Mouse (Mus musculus) liver, embryonic 12.5 days (tissue): ENCODE measurements around the gene Spon2. TPM values are rescaled to one million over a fixed set of nuclear protein-coding genes. Genes with fewer than 3 reads are reported as not detected.
A peak's percentile ranks its signal among the peaks of the same experiment; 100 is the strongest.

Source experiments
- ATAC-seq: fragments of 200-750 bp; cut with Nextera tagmentation; 2 replicates; pipeline ENCODE4 v1.8.0; 2017; ENCODE audit warnings: moderate number of reproducible peaks, mild to moderate bottlenecking, moderate library complexity
- H3K27ac ChIP-seq: fragments of 300-500 bp; sonication (generic); 2 replicates; pipeline ENCODE4 v1.5.1; 2016; ENCODE audit warnings: mild to moderate bottlenecking
- H3K27me3 ChIP-seq: fragments of 300-500 bp; sonication (generic); replicated peaks from 2 replicates; pipeline ENCODE4 v1.6.1; 2016; ENCODE audit warnings: mild to moderate bottlenecking, moderate library complexity
- H3K36me3 ChIP-seq: fragments of 300-500 bp; sonication (generic); 2 replicates; pipeline ENCODE4 v1.6.1; 2016; ENCODE audit warnings: mild to moderate bottlenecking, moderate library complexity
- H3K4me1 ChIP-seq: fragments of 300-500 bp; sonication (generic); 2 replicates; pipeline ENCODE4 v1.6.1; 2016
- H3K4me2 ChIP-seq: fragments of 300-500 bp; sonication (generic); 2 replicates; pipeline ENCODE4 v1.6.1; 2016; ENCODE audit warnings: mild to moderate bottlenecking, moderate library complexity
- H3K4me3 ChIP-seq: fragments of 300-500 bp; sonication (generic); 2 replicates; pipeline ENCODE4 v1.5.1; 2016; ENCODE audit warnings: mild to moderate bottlenecking, moderate library complexity
- H3K9ac ChIP-seq: fragments of 300-500 bp; sonication (generic); 2 replicates; pipeline ENCODE4 v1.6.1; 2016; ENCODE audit warnings: mild to moderate bottlenecking, moderate library complexity
- H3K9me3 ChIP-seq: fragments of 300-500 bp; sonication (generic); replicated peaks from 2 replicates; pipeline ENCODE4 v1.6.1; 2016; ENCODE audit warnings: mild to moderate bottlenecking, moderate library complexity
- WGBS: fragments of 180-500 bp; shearing (Covaris S2); methylation state at CpG from one replicate; pipeline ENCODE4 v1.1.7; 2016; ENCODE audit not compliant: insufficient replicate concordance; 5-methylcytosine and 5-hydroxymethylcytosine counted together
- polyA plus RNA-seq: library from polyadenylated mRNA; unstranded; fragments of >200 nt; fragmentation: Nextera tagmentation; extraction: Ambion mirVana; gene quantifications from 2 replicates; pipeline ENCODE4 v1.2.1, GENCODE M21; 2016

Spon2 gene
- polyA plus RNA-seq = 4.8 and 5.4 TPM in 2 replicates

DNA sequence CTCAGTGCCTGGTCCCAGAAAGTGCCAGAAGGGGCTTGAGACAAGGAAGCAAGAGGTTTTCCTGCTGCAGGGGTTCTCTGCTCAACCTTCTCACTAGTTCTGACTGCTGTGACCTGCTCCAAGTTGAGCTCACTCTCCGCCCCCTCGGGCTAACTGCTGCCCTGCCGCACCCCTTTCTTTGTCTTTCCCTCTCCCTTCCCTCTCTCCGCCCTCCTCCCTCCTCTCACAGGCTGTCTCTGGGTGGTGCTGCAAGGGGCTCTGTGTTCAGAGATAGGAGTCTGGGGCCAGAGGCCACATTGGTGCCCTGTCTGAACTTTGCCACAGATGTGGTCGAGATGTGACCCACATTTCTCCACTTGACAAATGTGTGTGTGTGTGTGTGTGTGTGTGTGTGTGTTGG, at the start of gene Spon2:
Spon2 (minus strand) TSS at position 375 of the 400 bp plus-strand sequence.
- Histone ChIP-seq H3K4me2 (peak within 1 kb of the TSS; percentile 65), H3K36me3 (no peaks in the 10 kb centered on the region), H3K27me3 (no peaks in the 10 kb centered on the region), H3K4me3 (peak within 1 kb of the TSS; percentile 27), H3K9me3 (no peaks in the 10 kb centered on the region), H3K9ac (peak within 1 kb of the TSS; percentile 56), H3K27ac (peak within 1 kb of the TSS; percentile 75), H3K4me1 (peaks cover 57% of the 10 kb centered on the region)
- ATAC-seq = peak; percentile 93
- WGBS = 1% methylated on average over 5 of the region's 5 CpGs

GRCm38 (mm10) chr5:33254416-33254815, 36.2 kb upstream of the Spon2 start:
- no peak overlapping the region for H3K4me2 ChIP-seq
- peaks cover 100% of the 10 kb centered on the region for H3K36me3 ChIP-seq
- no peak overlapping the region for H3K9ac ChIP-seq
- no peaks in the 10 kb centered on the region for H3K9me3 ChIP-seq
- no peak overlapping the region for H3K27ac ChIP-seq
- 84% methylated on average over 5 of the region's 5 CpGs for WGBS
- no peak overlapping the region for H3K4me3 ChIP-seq
- no peaks in the 10 kb centered on the region for H3K27me3 ChIP-seq
- ATAC-seq = no peak
- no peaks in the 10 kb centered on the region for H3K4me1 ChIP-seq

- WGBS = 83% methylated on average over 12 of the region's 12 CpGs
- no peak for ATAC-seq
- Histone ChIP-seq H3K36me3 (peaks cover 83% of the 10 kb centered on the region), H3K27ac (no peak overlapping the region), H3K4me1 (no peaks in the 10 kb centered on the region), H3K4me2 (no peak overlapping the region), H3K27me3 (no peaks in the 10 kb centered on the region), H3K9ac (no peak overlapping the region), H3K4me3 (no peak overlapping the region), H3K9me3 (no peaks in the 10 kb centered on the region)
These were observed 29.9 kb upstream of the Spon2 start for GRCm38 (mm10) chr5:33248186-33248585.

- WGBS = 81% methylated on average over 2 of the region's 2 CpGs
- H3K27ac ChIP-seq = no peak overlapping the region
- no peaks in the 10 kb centered on the region for H3K4me1 ChIP-seq
- no peak overlapping the region for H3K4me3 ChIP-seq
- no peaks in the 10 kb centered on the region for H3K27me3 ChIP-seq
- H3K36me3 ChIP-seq = peaks cover 75% of the 10 kb centered on the region
- H3K9me3 ChIP-seq = no peaks in the 10 kb centered on the region
- no peak overlapping the region for H3K9ac ChIP-seq
- H3K4me2 ChIP-seq = no peak overlapping the region
- ATAC-seq = peak; percentile 44; the same call in 1 of the 2 replicates
These were observed 29.1 kb upstream of the Spon2 start for GRCm38 (mm10) chr5:33247387-33247786.

- WGBS = 76% methylated on average over 3 of the region's 3 CpGs
- H3K4me3 ChIP-seq = no peak overlapping the region
- no peaks in the 10 kb centered on the region for H3K4me1 ChIP-seq
- no peak overlapping the region for H3K9ac ChIP-seq
- H3K36me3 ChIP-seq = peaks cover 61% of the 10 kb centered on the region
- no peaks in the 10 kb centered on the region for H3K9me3 ChIP-seq
- no peak overlapping the region for H3K27ac ChIP-seq
- H3K27me3 ChIP-seq = no peaks in the 10 kb centered on the region
- no peak for ATAC-seq
- H3K4me2 ChIP-seq = no peak overlapping the region
These were observed 27.4 kb upstream of the Spon2 start for GRCm38 (mm10) chr5:33245701-33246100.

GRCm38 (mm10) chr5:33244377-33244920, 26.2 kb upstream of the Spon2 start:
- Histone ChIP-seq H3K4me1 (no peaks in the 10 kb centered on the region), H3K27me3 (no peaks in the 10 kb centered on the region), H3K4me2 (no peak overlapping the region), H3K4me3 (no peak overlapping the region), H3K9me3 (no peaks in the 10 kb centered on the region), H3K36me3 (peaks cover 49% of the 10 kb centered on the region), H3K27ac (no peak overlapping the region), H3K9ac (no peak overlapping the region)
- 74% methylated on average over 5 of the region's 5 CpGs for WGBS
- no peak for ATAC-seq

DNA sequence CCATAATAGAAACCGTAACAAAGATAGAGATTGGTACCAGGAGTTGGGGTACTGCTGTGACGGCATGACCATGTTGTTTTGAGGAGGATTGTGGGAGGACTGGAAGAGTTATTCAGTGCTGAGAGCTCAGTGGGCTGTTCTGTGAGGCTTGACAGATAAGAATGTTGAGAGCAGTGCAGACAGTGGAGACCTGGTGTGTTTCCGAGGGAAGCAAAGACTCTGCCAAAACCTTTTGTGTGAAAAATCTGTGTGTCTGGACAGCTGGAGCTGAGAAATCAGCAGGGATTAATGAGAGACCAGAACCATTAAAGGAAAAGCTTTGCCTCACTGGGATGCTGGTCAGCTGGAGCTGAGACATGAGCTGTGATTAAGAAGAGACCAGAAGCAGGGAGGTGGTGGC, 21.7 kb upstream of the Spon2 start:
- 60% methylated on average over 3 of the region's 3 CpGs for WGBS

GRCm38 (mm10) chr5:33239111-33239714, 21.0 kb upstream of the Spon2 start:
- no peak overlapping the region for H3K27ac ChIP-seq
- H3K4me3 ChIP-seq = no peak overlapping the region
- H3K36me3 ChIP-seq = peaks cover 5% of the 10 kb centered on the region; the same call in 1 of the 2 replicates
- no peaks in the 10 kb centered on the region for H3K9me3 ChIP-seq
- 72% methylated on average over 3 of the region's 3 CpGs for WGBS
- no peak overlapping the region for H3K4me2 ChIP-seq
- no peak for ATAC-seq
- H3K9ac ChIP-seq = no peak overlapping the region
- H3K4me1 ChIP-seq = peaks cover 12% of the 10 kb centered on the region
- no peaks in the 10 kb centered on the region for H3K27me3 ChIP-seq

More for the DNA sequence above, 21.7 kb upstream of the Spon2 start:
- Histone ChIP-seq H3K4me1 (peaks cover 12% of the 10 kb centered on the region), H3K9ac (no peak overlapping the region), H3K4me2 (no peak overlapping the region), H3K36me3 (peaks cover 8% of the 10 kb centered on the region; the same call in 1 of the 2 replicates), H3K27ac (no peak overlapping the region), H3K9me3 (no peaks in the 10 kb centered on the region), H3K4me3 (no peak overlapping the region), H3K27me3 (no peaks in the 10 kb centered on the region)
- no peak for ATAC-seq

DNA sequence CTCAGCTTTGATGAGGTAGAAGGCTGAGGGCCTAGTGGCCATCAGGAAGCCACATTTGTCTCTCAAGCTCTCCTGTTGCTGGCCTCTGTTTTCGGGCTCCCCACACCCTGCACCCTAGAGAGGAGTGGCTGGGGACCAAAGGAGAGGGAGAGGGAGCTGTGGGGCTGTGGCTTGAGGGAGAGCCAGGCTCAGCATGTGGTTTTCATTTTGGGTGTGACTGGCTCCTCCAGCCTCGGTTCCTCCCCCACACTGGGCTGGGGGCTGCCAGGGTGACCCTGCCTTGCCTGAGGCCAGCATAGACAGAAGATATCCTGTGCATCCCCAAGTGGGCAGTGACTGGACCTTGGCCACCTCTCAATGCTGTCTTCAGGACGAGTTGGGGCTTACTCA, 20.0 kb upstream of the Spon2 start:
- H3K9ac ChIP-seq = no peak overlapping the region
- 55% methylated on average over 3 of the region's 3 CpGs for WGBS
- peaks cover 12% of the 10 kb centered on the region for H3K4me1 ChIP-seq
- no peak overlapping the region for H3K27ac ChIP-seq
- no peak for ATAC-seq
- H3K36me3 ChIP-seq = peaks cover 3% of the 10 kb centered on the region; the same call in 1 of the 2 replicates
- peaks cover 6% of the 10 kb centered on the region; the same call in 1 of the 2 replicates for H3K27me3 ChIP-seq
- no peaks in the 10 kb centered on the region for H3K9me3 ChIP-seq
- no peak overlapping the region for H3K4me2 ChIP-seq
- no peak overlapping the region for H3K4me3 ChIP-seq

DNA sequence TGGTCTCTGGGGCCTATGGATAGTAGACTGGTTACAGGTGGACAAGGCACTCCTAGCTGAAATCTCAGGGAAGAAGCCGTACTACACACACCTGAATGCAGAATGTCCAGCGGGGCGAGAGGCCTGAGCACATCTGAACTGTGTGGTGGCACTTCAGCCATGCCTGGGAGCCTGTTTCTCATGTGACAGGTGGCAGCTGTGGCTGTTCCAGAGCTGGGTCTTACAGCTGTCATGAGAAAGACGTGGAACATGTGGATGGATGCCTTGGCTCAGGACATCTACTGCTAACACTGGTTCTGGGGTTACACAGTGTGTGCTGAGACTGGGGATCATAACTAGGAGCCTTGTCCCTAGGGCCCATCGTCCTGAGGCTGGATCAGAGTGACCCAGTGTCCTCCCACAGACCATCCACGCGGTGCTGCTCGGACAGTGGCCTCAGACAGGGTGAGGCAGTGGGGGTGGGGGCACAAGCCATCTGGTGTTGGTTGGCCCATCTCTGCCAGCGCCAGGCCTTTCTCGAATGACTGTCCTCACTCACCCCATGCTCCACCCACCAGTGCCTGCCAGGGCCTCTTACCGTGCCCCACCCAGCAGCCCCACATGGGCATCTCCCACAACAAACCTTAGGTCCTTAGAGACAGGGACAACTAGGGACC, 19.5 kb upstream of the Spon2 start:
- Histone ChIP-seq H3K4me2 (no peak overlapping the region), H3K9me3 (no peaks in the 10 kb centered on the region), H3K27ac (no peak overlapping the region), H3K27me3 (peaks cover 8% of the 10 kb centered on the region; the same call in 1 of the 2 replicates), H3K4me3 (no peak overlapping the region), H3K9ac (no peak overlapping the region), H3K36me3 (peaks cover 3% of the 10 kb centered on the region; the same call in 1 of the 2 replicates), H3K4me1 (peaks cover 12% of the 10 kb centered on the region)
- WGBS = 81% methylated on average over 11 of the region's 11 CpGs
- no peak for ATAC-seq

- H3K4me1 ChIP-seq = peaks cover 12% of the 10 kb centered on the region
- no peak for ATAC-seq
- no peak overlapping the region for H3K4me2 ChIP-seq
- H3K9me3 ChIP-seq = no peaks in the 10 kb centered on the region
- H3K27ac ChIP-seq = no peak overlapping the region
- H3K4me3 ChIP-seq = no peak overlapping the region
- 39% methylated on average over 13 of the region's 13 CpGs for WGBS
- peaks cover 15% of the 10 kb centered on the region; the same call in 1 of the 2 replicates for H3K27me3 ChIP-seq
- no peak overlapping the region for H3K9ac ChIP-seq
- no peaks in the 10 kb centered on the region for H3K36me3 ChIP-seq
These were observed 16.3 kb upstream of the Spon2 start for GRCm38 (mm10) chr5:33234391-33235031.

DNA sequence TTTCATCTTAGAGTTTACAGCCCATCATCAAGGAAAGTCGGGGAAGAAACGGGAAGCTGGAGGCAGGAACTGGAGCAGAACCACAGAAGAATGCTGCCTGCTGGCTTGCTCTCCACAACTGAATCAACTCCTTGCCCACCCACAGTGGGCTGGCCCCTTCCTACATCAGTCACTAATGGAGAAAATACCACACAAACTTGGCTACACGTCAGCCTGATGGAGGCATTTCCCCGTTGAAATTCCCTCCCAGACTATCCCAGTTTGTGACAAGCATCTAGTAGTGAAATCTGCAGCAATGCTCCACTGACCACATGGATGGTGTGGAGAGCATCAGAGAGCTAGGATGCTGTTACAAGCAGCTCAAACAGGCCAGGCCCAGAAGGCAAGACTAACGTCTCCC, 14.5 kb upstream of the Spon2 start:
- no peak for ATAC-seq
- H3K27me3 ChIP-seq = peaks cover 21% of the 10 kb centered on the region; the same call in 1 of the 2 replicates
- H3K4me3 ChIP-seq = no peak overlapping the region
- no peak overlapping the region for H3K27ac ChIP-seq
- H3K4me2 ChIP-seq = no peak overlapping the region
- H3K4me1 ChIP-seq = peaks cover 7% of the 10 kb centered on the region
- H3K9me3 ChIP-seq = no peaks in the 10 kb centered on the region
- no peaks in the 10 kb centered on the region for H3K36me3 ChIP-seq
- WGBS = 54% methylated on average over 5 of the region's 5 CpGs
- H3K9ac ChIP-seq = no peak overlapping the region
